Mouse (Mus musculus) spleen, adult 18-20 months (tissue): ENCODE results near the gene Wasl.

Experiments
- DNase-seq, 2 experiments: peaks; one replicate each; pipeline ENCODE4 v3.0.0; 2022; ENCODE audit warnings: mixed read lengths in 2 of 2

Wasl gene

GRCm38 (mm10) chr6:24642960-24643359, 21.8 kb downstream of the Wasl start:
- no peak for DNase-seq

GRCm38 (mm10) chr6:24642161-24642560, 22.6 kb downstream of the Wasl start:
- no peak for DNase-seq

- DNase-seq, result no peak
Measured at GRCm38 (mm10) chr6:24641286-24641685, 23.5 kb downstream of the Wasl start.

- DNase-seq, result no peak
Measured at GRCm38 (mm10) chr6:24635814-24636213, 29.0 kb downstream of the Wasl start.

GRCm38 (mm10) chr6:24634065-24634464, 30.7 kb downstream of the Wasl start:
- DNase-seq, result no peak

GRCm38 (mm10) chr6:24632061-24632460, 32.7 kb downstream of the Wasl start:
- no peak for DNase-seq

GRCm38 (mm10) chr6:24628499-24628898, 36.3 kb downstream of the Wasl start:
- DNase-seq, result no peak

GRCm38 (mm10) chr6:24627586-24628030, 37.2 kb downstream of the Wasl start:
- peak in 1 of 2 experiments; percentile 22 for DNase-seq

GRCm38 (mm10) chr6:24622098-24622497, 42.7 kb downstream of the Wasl start:
- DNase-seq, result no peak

GRCm38 (mm10) chr6:24620936-24621335, 43.9 kb downstream of the Wasl start:
- no peak for DNase-seq

GRCm38 (mm10) chr6:24619285-24620045, 45.3 kb downstream of the Wasl start:
- DNase-seq, result no peak

- no peak for DNase-seq
Measured at GRCm38 (mm10) chr6:24616746-24617145, 48.1 kb downstream of the Wasl start.

- DNase-seq, result no peak
Measured at GRCm38 (mm10) chr6:24613918-24614317, 50.9 kb downstream of the Wasl start.

GRCm38 (mm10) chr6:24613346-24613745, 51.5 kb downstream of the Wasl start:
- no peak for DNase-seq

- DNase-seq, result no peak
Measured at GRCm38 (mm10) chr6:24612074-24612755, 52.6 kb downstream of the Wasl start.

GRCm38 (mm10) chr6:24610358-24610757, 54.5 kb downstream of the Wasl start:
- DNase-seq, result no peak

- no peak for DNase-seq
Measured at GRCm38 (mm10) chr6:24609531-24609930, 55.3 kb downstream of the Wasl start.

- no peak for DNase-seq
Measured at GRCm38 (mm10) chr6:24608682-24609081, 56.1 kb downstream of the Wasl start.

GRCm38 (mm10) chr6:24608129-24608528, 56.7 kb downstream of the Wasl start:
- DNase-seq, result no peak

- no peak for DNase-seq
Measured at GRCm38 (mm10) chr6:24607531-24607930, 57.3 kb downstream of the Wasl start.

- DNase-seq, result no peak
Measured at GRCm38 (mm10) chr6:24606512-24606911, 58.3 kb downstream of the Wasl start.

- no peak for DNase-seq
Measured at GRCm38 (mm10) chr6:24605631-24606030, 59.2 kb downstream of the Wasl start.

- no peak for DNase-seq
Measured at GRCm38 (mm10) chr6:24604289-24604688, 60.5 kb downstream of the Wasl start.

GRCm38 (mm10) chr6:24602993-24603392, 61.8 kb downstream of the Wasl start:
- no peak for DNase-seq
